Mouse (Mus musculus) gastrocnemius, postnatal 4 days (tissue): ENCODE data around the gene Tpst1. TPM values are rescaled to one million over a fixed set of nuclear protein-coding genes. Genes with fewer than 3 reads are reported as not detected.

Source experiments
- DNase-seq, 2 experiments: peaks; one replicate each; pipeline ENCODE4 v3.0.0; 2021 to 2022; ENCODE audit warnings: low spot score in 2 of 2, mixed read lengths in 2 of 2
- total RNA-seq, 2 experiments: library from RNA; stranded (reverse); gene quantifications; 2 replicates each; pipeline ENCODE4 v1.2.3; 2021

Tpst1 gene
- total RNA-seq, 2 experiments from 2014 or later, result 40.6 to 41.8 TPM

DNA sequence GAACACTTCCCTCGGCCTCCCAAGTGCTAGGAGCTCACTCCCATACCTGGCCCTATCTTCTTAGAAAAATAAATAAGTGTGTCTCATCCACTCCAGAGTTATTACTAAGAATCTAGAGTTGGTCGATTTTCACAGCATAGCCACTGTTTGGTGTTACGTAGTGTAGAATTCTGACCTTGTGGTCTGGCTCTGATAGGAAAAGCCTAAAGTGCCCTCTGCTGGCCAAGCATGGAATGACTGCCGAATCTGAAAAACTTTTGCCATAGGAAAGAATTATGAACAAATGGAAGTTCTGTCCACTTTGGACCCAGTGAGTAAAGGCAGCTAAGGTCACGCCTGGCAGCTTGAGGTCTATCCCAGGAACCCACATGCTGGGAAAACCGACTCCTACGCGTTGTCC is 66.3 kb downstream of the Tpst1 start:
- peak; percentile 61 to 75 for DNase-seq

GRCm38 (mm10) chr5:130141138-130141537 is 68.0 kb downstream of the Tpst1 start:
- no peak for DNase-seq

GRCm38 (mm10) chr5:130142041-130142440 is 68.9 kb downstream of the Tpst1 start:
- no peak for DNase-seq

DNA sequence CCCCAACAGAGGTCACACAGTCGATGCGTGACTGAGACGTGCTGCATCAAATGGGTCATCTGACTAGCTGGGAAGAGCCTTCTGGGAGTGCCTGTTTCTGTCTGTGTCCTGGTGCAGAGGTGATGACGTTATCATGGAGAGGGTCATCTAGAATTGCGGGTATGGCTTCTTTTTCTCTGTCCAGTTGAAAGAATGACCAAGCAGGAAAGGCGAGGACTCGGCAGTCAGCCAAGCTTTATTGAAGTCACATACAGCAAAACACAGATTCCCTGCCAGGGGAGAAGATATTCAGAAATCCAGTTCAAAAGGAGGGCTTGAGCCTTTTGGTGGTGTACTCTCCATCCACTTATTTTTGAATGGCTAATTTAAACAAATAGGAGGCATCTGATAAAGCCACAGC is 70.0 kb downstream of the Tpst1 start:
- DNase-seq, result no peak

GRCm38 (mm10) chr5:130143977-130144333 is 70.8 kb downstream of the Tpst1 start:
- DNase-seq, result peak; percentile 38 to 72

DNA sequence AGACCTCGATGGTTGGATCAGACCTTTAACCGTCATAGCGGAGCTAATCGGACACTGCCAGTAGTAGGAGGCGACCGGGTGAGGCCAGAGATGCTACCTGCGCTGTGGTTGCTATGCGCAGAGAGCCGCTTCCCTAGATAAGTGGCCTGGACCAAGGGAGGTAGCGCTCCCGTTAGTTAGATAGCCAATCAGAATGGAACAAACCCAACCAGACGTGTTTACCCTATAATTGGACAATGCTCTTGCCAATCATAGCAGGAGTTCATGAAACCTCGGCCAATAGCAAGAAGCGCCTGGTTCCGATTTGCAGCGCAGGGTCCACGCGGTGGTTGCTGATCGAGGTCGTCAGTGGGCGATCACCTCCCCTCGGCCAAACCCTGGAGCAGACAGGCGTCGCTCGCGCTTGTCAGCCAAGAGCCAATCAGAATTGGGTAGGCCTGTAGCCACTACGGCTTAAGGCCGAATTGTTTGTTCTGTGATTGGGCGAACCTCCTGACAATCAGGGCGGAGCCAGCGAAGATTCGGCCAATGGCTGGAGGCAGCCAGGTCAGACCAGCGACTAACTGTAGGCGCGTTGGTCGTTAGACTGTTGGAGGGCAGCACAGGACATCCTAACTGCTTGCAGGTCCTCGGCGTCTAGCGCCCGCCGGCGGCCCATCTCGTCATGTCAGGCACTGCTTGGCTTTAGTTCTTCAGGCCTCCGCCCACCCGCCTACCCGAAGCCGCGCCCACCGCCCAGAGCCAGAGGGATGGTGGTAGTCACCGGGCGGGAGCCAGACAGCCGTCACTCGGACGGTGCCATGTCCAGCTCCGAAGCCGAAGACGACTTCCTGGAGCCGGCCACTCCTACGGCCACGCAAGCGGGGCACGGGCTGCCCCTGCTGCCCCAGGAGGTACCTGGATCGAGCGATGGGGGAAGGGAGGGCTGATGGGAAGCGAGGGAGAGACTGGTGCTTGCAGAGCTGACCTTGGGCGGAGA is 71.5 kb downstream of the Tpst1 start, which contains the start of gene Kctd7:
TSS of gene Kctd7 (plus strand) at position 528 of the 979 bp plus-strand sequence.
- DNase-seq, result peak; percentile 86 to 96

DNA sequence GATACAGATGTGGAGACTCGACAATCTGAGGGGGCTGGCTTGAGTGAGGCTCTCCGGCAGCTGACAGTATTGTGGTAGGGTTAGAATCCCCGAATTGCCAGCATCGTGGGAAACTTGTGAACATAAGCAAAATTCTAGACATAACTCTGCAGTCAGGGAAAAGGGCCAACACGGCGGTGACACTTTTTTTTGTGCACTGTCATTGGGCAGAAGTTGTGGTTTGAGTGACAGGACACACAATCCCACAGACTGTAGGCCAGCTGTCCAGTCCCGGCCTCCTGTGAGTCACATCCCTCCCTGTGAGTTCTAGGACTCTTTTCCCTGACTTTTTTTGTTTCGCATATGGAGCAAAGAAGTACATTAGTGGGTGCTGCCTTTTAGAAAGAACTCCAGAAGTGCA is 72.8 kb downstream of the Tpst1 start:
- DNase-seq, result no peak

- DNase-seq, result no peak
Measured at GRCm38 (mm10) chr5:130149726-130150310, 76.7 kb downstream of the Tpst1 start.

DNA sequence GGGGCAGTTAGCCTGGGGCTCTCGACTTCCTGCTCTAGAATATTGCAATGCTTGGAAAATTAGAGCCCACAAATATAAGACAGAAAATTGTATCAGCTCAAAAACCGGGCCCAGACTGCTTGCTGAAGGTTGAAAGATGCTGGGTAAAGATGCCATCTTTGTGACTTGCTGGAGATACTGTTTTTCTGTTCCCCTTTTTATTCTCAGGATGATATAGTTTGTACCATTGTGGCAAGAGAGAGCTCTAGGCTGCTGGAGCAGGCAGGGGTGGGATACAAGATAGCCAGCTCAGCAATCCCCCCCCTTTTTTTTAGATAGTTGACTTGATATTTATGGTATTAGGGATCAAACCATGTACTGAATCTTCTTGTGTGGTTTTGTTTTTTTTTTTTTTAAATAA is 81.2 kb downstream of the Tpst1 start:
- DNase-seq, result no peak

GRCm38 (mm10) chr5:130158545-130158944 is 85.4 kb downstream of the Tpst1 start:
- no peak for DNase-seq

DNA sequence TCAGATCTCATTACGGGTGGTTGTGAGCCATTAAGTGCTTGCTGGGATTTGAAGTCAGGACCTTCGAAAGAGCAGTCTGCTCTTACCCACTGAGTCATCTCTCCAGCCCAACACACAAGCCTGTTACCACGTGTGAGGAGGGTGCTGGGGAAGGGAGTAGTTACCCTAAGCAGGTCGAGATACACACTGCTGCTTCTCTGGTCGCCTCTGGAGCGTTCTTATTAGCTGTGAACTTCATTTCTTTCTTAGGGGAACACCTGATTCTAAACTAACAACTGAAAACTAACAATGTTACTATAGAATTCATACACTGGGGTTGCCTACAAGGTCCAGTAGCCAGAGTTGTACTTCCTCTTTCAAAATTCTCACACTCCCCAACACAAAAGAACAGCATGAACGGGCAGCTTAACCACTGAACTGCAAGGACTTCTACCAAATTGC is 86.7 kb downstream of the Tpst1 start:
- no peak for DNase-seq

GRCm38 (mm10) chr5:130163670-130164069 is 90.5 kb downstream of the Tpst1 start:
- DNase-seq, result peak; percentile 58 to 75

GRCm38 (mm10) chr5:130165213-130165612 is 92.1 kb downstream of the Tpst1 start:
- no peak for DNase-seq

DNA sequence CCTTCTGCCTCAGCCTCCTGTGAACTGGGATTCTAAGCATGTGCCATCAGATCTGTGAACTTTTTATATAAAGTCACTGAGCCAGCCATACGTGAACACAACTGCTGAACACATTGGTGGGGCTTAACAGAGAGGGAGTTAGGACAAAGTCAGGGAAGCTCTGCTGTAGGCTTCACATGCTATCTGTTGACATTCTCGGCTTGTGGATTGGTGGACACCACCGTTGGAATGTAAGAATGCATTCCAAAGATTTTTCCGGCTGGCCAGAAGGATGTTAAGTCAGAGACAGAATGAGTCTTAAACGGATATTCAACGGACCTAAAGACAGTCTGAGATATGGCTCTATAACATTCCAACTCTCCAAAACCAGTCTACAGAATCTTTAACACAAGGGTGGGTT is 96.0 kb downstream of the Tpst1 start:
- no peak for DNase-seq

DNA sequence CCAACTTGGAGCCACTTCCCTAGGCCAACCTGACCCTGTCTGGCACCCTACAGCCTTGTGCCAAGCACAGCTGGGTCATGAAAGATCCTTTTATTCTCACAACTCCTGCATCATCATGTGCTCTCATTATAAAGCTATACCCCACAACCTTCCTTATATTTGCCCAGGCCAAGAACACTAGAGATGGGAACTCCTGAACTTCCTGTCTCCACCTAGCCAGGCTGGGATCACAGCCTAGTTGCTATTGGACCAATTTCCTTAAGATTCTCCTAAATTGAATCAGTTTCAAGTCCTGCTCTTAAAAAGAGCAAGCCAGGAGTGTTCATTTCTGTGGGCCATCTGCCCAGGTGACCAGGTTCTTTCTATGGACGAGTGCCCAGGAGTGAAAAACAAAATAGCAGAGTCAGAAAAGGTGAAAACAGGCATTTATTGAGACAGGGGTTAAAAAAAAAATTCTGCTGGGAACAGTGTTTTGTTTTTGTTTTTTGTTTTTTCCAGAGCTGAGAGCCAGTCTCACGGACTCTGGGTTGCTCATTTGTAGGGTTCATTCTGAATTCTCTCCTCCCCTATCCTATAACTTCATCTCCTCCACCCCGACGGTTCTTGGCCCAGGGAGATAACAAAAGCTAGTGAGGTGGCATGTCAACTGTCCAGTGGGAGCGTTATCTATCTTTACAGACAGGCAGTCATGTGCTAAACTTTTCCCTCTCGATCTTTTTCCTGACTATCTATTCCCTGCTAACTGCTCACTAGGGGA is 97.7 kb downstream of the Tpst1 start:
- no peak for DNase-seq

- peak; percentile 92 to 94 for DNase-seq
Measured at GRCm38 (mm10) chr5:130171423-130171954, 98.4 kb downstream of the Tpst1 start, which contains the start of gene Rabgef1. TSS of gene Rabgef1 (plus strand) at chr5:130171798.

DNA sequence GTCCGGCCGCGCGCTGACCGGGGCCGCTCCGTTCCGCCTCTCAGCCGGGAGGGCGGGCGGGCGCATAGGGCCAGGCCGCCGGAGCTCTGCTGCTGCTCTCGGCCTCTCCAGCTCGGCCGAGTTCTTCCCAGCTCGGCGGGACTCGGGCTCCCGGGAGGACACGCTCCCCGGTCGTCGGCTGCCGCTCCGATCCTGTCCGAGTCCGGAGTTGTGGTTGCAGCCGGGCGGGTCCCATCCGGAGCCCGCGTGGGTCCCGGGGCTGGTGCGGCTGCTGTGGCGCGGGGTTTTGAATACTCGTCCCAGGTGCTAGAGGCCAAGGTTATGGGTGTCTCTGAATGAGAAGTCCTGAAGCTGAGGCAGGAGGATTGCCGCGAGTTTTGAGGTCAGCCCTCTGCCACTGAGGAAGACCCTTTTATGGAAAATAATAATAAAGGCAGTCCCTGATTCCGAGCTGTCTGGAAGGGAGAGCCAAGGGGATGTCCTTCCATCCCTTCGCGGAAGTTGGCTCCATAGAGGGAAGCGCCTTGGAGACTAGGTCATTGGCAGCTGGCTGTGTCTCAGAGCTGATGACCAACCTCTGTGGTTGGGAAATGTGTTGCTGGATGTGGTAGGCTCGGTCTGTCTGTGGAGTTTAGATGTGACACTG is 99.0 kb downstream of the Tpst1 start:
- DNase-seq, result peak in 1 of 2 experiments; percentile 31

DNA sequence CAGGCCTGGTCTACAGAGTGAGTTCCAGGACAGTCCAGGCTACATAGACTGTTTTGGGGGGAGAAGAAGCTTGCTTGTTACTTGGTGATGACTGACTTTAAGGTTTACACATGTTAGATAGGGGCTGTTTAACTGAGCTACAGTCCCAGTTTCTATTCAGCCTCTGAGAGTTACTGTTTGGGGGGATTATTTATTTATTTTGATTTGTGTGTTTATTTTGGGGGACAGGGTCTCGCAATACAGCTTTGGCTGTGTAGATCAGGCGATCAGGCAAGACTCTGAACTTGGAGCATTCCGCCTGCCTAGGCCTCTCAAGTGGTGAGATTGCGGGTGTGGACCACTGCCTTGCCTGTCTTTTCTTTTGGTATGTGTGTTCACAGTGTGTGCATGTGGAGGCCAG is 99.9 kb downstream of the Tpst1 start:
- no peak for DNase-seq

DNA sequence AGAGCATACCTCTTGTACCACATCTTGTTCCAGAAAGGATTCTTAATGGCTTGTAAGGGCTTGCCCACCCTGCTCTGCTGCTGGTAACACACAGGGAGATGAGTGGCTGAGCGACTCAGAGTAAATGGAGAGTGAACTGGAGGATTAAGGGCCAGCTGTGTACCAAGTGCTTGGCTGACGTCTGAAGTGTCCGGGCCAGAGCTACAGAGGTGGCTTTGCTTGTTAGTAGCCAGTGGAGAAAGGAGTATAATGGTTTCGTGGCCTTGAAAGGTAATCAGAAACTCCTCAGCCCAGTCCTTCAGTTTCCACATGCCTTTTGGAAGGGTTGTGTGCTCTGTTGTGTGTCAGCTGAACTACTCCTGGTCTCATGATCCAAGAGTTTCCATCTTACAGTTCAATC is 104.7 kb downstream of the Tpst1 start:
- DNase-seq, result no peak

GRCm38 (mm10) chr5:130180362-130180761 is 107.2 kb downstream of the Tpst1 start:
- DNase-seq, result no peak
